Mouse (Mus musculus): ENCODE results near the gene Rnase9. TPM values are rescaled to one million over a fixed set of nuclear protein-coding genes. Genes with fewer than 3 reads are reported as not detected.

Rnase9 gene
- total and polyA plus RNA-seq, 3 experiments, result 0.11 TPM; not detected in 2

DNA sequence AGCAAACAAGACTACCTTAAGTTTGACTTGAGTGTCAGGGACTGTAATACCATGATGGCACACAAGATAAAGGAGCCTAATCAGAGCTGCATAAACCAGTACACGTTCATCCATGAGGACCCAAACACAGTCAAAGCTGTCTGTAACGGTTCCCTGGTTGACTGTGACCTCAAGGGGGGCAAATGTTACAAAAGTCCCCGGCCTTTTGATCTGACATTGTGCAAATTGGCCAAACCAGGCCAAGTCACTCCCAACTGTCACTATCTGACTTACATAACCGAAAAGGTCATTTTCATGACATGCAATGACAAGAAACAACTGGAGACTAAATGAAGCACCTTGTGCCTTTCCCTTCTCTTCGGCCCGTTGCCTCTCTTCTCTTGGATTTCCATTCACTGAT is 32.1 kb downstream of the Rnase9 start:
- Histone ChIP-seq H3K9me3 (replicated peaks) (no peaks in the 10 kb centered on the region), H3K4me3 (ENCODE audit: low read depth, low read length) (no peak overlapping the region), H3K36me3 (replicated peaks) (no peaks in the 10 kb centered on the region), H3K4me1 (ENCODE audit: insufficient read depth, low read depth, low read length) (no peaks in the 10 kb centered on the region), H3K27me3 (ENCODE audit: insufficient read depth, low read length) (no peaks in the 10 kb centered on the region; the same call in 1 of the 2 replicates)
- DNase-seq (ENCODE audit: low spot score), result no peak
- TF ChIP-seq CTCF (IDR thresholded peaks at IDR 0.05; ENCODE audit: low read depth, low read length) (no peak), GATA2 (IDR thresholded peaks at IDR 0.05; ENCODE audit: borderline replicate concordance, low read depth, low read length) (no peak)
- ATAC-seq (ENCODE audit: extremely low read depth, insufficient number of reproducible peaks, low FRiP score, poor library complexity, severe bottlenecking), result no peak

DNA sequence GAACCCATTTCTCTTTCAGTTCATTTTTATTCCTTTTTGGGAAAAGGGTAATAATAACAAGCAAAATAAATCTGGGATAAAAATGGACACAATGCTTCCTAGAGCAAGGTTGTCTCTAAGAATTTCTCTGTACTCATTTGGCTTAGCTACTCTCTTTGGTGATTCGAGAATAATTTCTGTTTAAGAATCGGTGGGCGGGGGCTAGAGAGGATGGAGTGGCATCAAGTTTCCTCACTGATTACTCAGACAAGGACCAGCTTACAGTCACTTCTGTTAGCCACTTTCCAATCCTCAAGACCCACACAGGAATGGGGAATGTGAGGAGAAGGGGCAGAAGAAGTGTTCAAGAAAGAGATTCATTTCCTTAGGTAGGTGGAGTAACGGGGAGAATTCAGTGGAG is 32.9 kb downstream of the Rnase9 start:
- no peaks in the 10 kb centered on the region; the same call in 1 of the 2 replicates for H3K27me3 ChIP-seq (ENCODE audit: insufficient read depth, low read length)
- H3K4me3 ChIP-seq (ENCODE audit: low read depth, low read length), result no peak overlapping the region
- ATAC-seq (ENCODE audit: extremely low read depth, insufficient number of reproducible peaks, low FRiP score, poor library complexity, severe bottlenecking), result no peak
- TF ChIP-seq CTCF (IDR thresholded peaks at IDR 0.05; ENCODE audit: low read depth, low read length) (no peak), POLR2AphosphoS5 (IDR thresholded peaks at IDR 0.05; ENCODE audit: insufficient replicate concordance, low read depth, low read length) (no peak), TAL1 (conservative IDR thresholded peaks at IDR 0.05; ENCODE audit: low read depth, low read length) (no peak), GATA2 (IDR thresholded peaks at IDR 0.05; ENCODE audit: borderline replicate concordance, low read depth, low read length) (no peak), GATA1 (IDR thresholded peaks at IDR 0.05; ENCODE audit: borderline replicate concordance, low read length) (no peak)
- no peak for DNase-seq (ENCODE audit: low spot score)
- no peaks in the 10 kb centered on the region for H3K4me1 ChIP-seq (ENCODE audit: insufficient read depth, low read depth, low read length)
- H3K36me3 ChIP-seq (replicated peaks), result no peaks in the 10 kb centered on the region
- no peaks in the 10 kb centered on the region for H3K9me3 ChIP-seq (replicated peaks)

DNA sequence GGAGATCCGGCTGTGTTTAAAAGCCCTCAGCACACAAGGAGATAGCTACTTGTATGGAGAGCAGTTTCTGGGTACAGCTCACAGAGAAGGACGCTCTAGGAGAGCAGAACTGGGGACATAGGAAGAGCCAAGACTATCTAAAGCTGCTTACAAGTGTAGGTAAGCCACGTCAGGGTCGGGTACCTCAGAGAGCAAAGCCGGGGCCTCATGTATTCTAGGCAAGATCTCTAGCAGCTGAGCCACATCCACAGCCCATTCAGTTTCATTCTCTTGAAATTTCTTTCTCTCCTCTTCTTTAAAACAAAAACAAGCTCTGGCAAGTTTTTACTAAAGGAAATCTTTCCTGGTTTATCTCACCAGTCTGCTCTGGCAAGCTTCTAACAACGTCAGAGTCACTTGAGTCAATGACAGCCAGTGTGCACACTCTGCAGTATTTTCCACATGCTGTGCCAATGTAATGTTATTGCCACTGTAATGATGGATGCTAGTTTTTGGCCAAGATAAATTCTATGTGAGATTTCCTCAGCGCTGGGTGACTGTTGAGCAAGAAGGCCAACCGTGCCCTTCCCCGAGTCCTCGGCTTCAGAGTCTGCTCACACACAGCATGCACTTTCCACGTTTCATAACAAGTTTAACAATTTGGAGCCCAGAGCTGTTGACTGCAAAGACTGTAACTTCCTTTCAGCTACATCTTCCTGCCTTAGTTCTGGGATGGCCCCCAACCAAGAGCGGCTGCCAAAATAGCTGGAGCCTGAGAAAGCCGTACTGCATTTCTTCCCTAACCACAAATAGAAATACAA is 33.6 kb downstream of the Rnase9 start:
- ATAC-seq (ENCODE audit: extremely low read depth, insufficient number of reproducible peaks, low FRiP score, poor library complexity, severe bottlenecking) (no peak), DNase-seq (ENCODE audit: low spot score) (no peak)
- no peaks in the 10 kb centered on the region; the same call in 1 of the 2 replicates for H3K27me3 ChIP-seq (ENCODE audit: insufficient read depth, low read length)
- H3K4me3 ChIP-seq (ENCODE audit: low read depth, low read length), result no peak overlapping the region
- no peaks in the 10 kb centered on the region for H3K4me1 ChIP-seq (ENCODE audit: insufficient read depth, low read depth, low read length)
- H3K9me3 ChIP-seq (replicated peaks), result no peaks in the 10 kb centered on the region
- TF ChIP-seq CTCF (IDR thresholded peaks at IDR 0.05; ENCODE audit: low read depth, low read length) (no peak), GATA1 (IDR thresholded peaks at IDR 0.05; ENCODE audit: borderline replicate concordance, low read length) (no peak), TAL1 (conservative IDR thresholded peaks at IDR 0.05; ENCODE audit: low read depth, low read length) (no peak), GATA2 (IDR thresholded peaks at IDR 0.05; ENCODE audit: borderline replicate concordance, low read depth, low read length) (no peak), POLR2AphosphoS5 (IDR thresholded peaks at IDR 0.05; ENCODE audit: insufficient replicate concordance, low read depth, low read length) (no peak)
- H3K36me3 ChIP-seq (replicated peaks), result no peaks in the 10 kb centered on the region

DNA sequence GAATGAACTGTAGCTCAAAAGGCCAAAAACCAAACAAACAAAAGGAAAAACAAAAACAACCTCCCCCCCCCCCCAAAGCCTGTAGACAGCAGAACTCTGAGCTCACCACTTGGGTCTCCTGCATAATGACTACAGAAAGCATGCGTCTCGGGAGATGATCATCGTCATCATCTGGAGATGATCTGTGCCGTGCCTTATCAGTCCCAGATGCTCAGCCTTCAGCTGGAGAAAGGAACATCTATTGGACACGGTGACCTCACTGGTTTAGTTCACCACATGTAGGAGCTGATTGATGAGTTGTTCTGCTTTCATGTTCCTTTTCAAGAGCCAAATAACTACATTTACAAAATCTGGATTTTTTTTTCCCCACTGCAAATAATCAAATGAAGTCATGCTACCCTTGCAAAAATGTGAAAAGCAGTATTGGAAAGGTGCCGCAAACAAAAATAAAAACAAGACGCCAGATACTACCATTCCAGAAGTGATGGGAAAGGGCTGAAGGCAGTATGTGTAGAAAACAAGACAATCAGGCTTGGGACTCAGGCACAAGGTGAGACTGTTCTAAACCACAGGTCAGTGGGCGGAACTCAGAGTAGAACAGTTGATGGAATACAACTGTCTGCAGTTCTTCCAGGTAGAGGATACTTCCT is 34.4 kb downstream of the Rnase9 start, which contains the start of gene Rnase10:
TSS of gene Rnase10 (plus strand) at position 600 of the 650 bp plus-strand sequence.
- Histone ChIP-seq H3K4me1 (ENCODE audit: insufficient read depth, low read depth, low read length) (no peaks in the 10 kb centered on the region), H3K36me3 (replicated peaks) (no peaks in the 10 kb centered on the region), H3K9me3 (replicated peaks) (no peaks in the 10 kb centered on the region), H3K4me3 (ENCODE audit: low read depth, low read length) (no peak within 1 kb of the TSS), H3K27me3 (ENCODE audit: insufficient read depth, low read length) (no peaks in the 10 kb centered on the region; the same call in 1 of the 2 replicates)
- TF ChIP-seq TAL1 (conservative IDR thresholded peaks at IDR 0.05; ENCODE audit: low read depth, low read length) (no peak), GATA1 (IDR thresholded peaks at IDR 0.05; ENCODE audit: borderline replicate concordance, low read length) (no peak), POLR2AphosphoS5 (IDR thresholded peaks at IDR 0.05; ENCODE audit: insufficient replicate concordance, low read depth, low read length) (no peak), CTCF (IDR thresholded peaks at IDR 0.05; ENCODE audit: low read depth, low read length) (no peak), GATA2 (IDR thresholded peaks at IDR 0.05; ENCODE audit: borderline replicate concordance, low read depth, low read length) (no peak)
- no peak for DNase-seq (ENCODE audit: low spot score)
- no peak for ATAC-seq (ENCODE audit: extremely low read depth, insufficient number of reproducible peaks, low FRiP score, poor library complexity, severe bottlenecking)

DNA sequence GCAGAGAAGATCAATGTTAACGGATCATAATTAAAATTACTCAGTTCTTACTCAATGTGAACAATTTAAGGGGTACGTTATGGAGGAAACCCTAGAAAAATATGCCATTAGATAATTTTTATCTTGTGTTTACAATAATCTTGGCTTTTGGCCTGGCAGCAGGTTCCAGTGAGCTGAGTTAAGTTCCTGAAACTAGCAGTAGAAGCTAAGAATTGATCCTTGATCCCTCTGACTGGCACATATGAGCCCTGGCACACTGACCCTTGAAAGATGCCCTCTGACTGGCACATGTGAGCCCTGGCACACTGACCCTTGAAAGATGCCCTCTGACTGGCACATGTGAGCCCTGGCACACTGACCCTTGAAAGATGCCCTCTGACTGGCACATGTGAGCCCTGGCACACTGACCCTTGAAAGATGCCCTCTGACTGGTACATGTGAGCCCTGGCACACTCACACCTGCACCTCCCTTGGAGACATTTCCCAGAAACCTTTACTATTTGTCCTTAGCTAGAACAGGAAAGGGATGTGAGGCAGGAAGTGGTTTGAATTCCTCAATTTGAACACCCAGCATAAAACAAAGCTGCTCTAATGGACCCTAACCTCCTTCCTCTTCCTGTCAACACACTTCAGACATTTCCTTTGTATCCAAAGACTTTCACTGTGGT is 43.5 kb downstream of the Rnase9 start:
- no peak for DNase-seq (ENCODE audit: low spot score)
- Histone ChIP-seq H3K4me1 (ENCODE audit: insufficient read depth, low read depth, low read length) (no peaks in the 10 kb centered on the region), H3K9me3 (replicated peaks) (no peaks in the 10 kb centered on the region), H3K4me3 (ENCODE audit: low read depth, low read length) (no peak overlapping the region), H3K36me3 (replicated peaks) (no peaks in the 10 kb centered on the region), H3K27me3 (ENCODE audit: insufficient read depth, low read length) (peaks cover 10% of the 10 kb centered on the region)
- ATAC-seq (ENCODE audit: extremely low read depth, insufficient number of reproducible peaks, low FRiP score, poor library complexity, severe bottlenecking), result no peak
- TF ChIP-seq POLR2AphosphoS5 (IDR thresholded peaks at IDR 0.05; ENCODE audit: insufficient replicate concordance, low read depth, low read length) (no peak), GATA2 (IDR thresholded peaks at IDR 0.05; ENCODE audit: borderline replicate concordance, low read depth, low read length) (no peak), CTCF (IDR thresholded peaks at IDR 0.05; ENCODE audit: low read depth, low read length) (no peak), TAL1 (conservative IDR thresholded peaks at IDR 0.05; ENCODE audit: low read depth, low read length) (no peak), GATA1 (IDR thresholded peaks at IDR 0.05; ENCODE audit: borderline replicate concordance, low read length) (no peak)

DNA sequence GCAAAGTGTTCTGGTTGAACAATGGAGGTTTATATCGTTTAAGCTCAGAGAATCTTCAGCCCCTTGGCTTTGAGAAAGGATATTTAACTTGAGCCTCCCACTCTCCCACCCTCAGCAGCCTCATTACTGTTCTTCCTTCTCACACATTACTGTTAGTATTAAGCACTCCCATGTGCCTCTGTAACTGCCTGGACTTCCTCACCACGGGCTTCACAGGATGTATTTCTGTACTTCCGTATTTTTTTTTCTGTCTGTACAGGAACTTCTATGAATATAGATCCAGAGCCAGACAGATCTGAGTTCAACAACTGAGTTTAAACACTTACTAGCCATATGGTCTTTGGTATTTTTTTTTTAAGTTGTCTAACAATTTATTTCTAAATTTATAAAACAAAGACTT is 44.6 kb downstream of the Rnase9 start:
- Histone ChIP-seq H3K4me1 (ENCODE audit: insufficient read depth, low read depth, low read length) (no peaks in the 10 kb centered on the region), H3K36me3 (replicated peaks) (no peaks in the 10 kb centered on the region), H3K4me3 (ENCODE audit: low read depth, low read length) (no peak overlapping the region), H3K9me3 (replicated peaks) (no peaks in the 10 kb centered on the region), H3K27me3 (ENCODE audit: insufficient read depth, low read length) (peaks cover 10% of the 10 kb centered on the region)
- DNase-seq (ENCODE audit: low spot score) (no peak), ATAC-seq (ENCODE audit: extremely low read depth, insufficient number of reproducible peaks, low FRiP score, poor library complexity, severe bottlenecking) (no peak)
- TF ChIP-seq GATA2 (IDR thresholded peaks at IDR 0.05; ENCODE audit: borderline replicate concordance, low read depth, low read length), result no peak
- TF ChIP-seq POLR2AphosphoS5 (IDR thresholded peaks at IDR 0.05; ENCODE audit: insufficient replicate concordance, low read depth, low read length), result no peak
- no peak for TF ChIP-seq CTCF (IDR thresholded peaks at IDR 0.05; ENCODE audit: low read depth, low read length)
- no peak for TF ChIP-seq GATA1 (IDR thresholded peaks at IDR 0.05; ENCODE audit: borderline replicate concordance, low read length)
- TF ChIP-seq TAL1 (conservative IDR thresholded peaks at IDR 0.05; ENCODE audit: low read depth, low read length), result no peak

All from G1E (cell line).